Mouse (Mus musculus) naive thymus-derived CD4-positive, alpha-beta T cell, adult 2 months (primary cell): ENCODE results near the gene 4930596D02Rik.

Source experiments
- DNase-seq: peaks from one replicate; pipeline ENCODE4 v3.0.0-alpha.2; 2011; ENCODE audit warnings: low read depth

The 4930596D02Rik gene

GRCm38 (mm10) chr14:35811878-35812277, at the start of gene 4930596D02Rik:
TSS of gene 4930596D02Rik (minus strand) at chr14:35811978.
- no peak for DNase-seq

DNA sequence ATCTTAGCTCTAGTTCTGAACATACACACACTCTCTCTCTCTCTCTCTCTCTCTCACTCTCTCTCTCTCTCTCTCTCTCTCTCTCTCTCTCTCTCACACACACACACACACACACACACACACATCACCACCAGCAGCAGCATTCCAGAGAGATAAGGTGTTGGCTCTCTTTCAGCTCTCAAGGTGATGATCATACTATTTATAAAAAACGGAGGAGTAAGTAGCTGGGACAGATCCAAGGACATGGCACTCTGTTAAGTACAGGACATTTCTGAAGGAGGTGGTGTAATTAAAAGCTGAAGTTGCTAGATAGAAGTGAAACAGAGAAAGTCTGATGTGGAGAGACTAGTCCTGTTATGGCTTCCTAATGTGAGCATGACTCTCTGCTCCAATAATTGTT, 41.5 kb upstream of the 4930596D02Rik start:
- no peak for DNase-seq

- no peak for DNase-seq
These were observed 33.5 kb upstream of the 4930596D02Rik start for GRCm38 (mm10) chr14:35845271-35845670.

- no peak for DNase-seq
These were observed 30.4 kb upstream of the 4930596D02Rik start for GRCm38 (mm10) chr14:35842111-35842721.

DNA sequence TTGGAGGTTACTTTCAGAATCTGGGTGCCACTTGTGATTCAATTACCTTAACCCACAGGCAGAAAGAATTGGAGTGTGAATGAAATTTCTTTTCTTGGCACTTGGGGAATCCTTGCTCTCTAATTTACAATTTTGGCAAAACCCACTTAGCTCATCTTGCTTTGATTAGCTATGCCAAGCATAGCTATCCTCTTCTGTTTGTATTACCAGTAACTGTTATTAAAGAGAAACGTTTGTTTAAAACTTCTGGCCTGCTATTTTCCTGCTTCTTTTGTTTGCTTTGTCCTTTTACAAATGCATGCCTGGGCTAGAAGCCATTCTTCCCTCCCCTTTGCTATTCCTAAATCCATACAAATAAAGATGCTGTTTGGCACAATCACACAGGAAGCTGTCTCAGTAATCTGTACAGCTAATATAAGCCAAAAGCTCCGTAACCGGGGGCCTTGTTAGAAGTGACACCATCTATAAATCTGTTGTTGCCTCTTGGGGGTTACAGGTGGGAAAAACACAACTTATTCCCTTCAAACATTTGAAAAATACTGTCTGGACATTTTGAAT, 19.0 kb downstream of the 4930596D02Rik start:
- no peak for DNase-seq

- DNase-seq, result no peak
These were observed 31.7 kb downstream of the 4930596D02Rik start for GRCm38 (mm10) chr14:35780033-35780432.

DNA sequence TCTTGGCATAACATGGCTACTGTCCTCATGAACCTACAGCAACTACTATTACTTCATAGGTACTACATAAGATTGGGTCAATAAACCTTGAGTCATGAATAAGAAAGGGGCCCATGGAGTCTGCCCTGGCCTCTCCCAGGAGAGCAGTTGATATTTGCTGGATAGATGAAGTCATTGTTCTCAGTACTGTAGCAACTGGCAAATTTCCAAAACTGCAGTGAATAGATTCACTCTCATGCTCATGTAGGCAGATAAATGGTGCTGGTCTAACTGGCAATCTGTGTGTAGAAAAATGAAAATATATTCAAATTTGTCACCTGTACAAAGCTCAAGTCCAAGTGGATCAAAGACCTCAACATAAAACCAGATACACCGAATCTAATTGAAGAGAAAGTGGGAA, 38.5 kb downstream of the 4930596D02Rik start:
- no peak for DNase-seq
